In the genomic region with DNA sequence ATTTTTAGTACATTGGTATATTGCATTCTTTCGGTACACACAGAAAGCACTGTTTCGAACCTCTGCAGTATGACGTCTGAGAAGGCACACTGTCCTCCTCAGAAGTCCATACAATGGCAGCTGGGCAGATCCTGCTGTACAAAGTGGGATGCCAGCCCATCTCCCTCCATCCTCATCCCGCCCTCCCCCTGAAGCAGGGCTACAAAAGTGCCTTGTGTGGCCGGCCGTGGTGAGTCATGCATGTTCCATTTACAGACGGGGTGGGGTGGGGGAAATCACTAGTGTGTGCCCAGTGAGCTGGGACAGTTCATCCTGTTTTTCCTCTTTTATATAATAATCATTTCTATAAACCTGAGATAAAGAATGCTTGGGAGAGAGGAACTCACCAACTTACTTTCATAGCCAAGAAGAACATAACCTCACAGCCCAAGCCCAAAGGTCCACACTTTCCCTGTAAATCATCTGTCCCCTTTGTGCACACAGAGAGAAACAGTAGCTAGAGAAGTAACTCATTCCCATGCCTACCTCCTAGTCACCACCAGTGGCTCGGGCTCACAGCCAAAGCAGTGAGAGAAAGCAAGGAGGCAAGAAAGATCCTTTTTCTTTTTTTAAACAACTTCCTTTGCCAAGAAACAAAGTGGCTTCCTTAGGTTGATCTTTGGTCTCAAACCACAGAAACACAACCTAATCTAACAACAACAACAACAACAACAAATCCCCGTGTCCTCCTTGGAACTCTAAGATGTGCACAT, we compare ENCODE assay signal across 7 mouse cellular contexts. TPM values are rescaled to one million over a fixed set of nuclear protein-coding genes. Genes with fewer than 3 reads are reported as not detected.
DNase-seq lines count a peak whose midpoint lies in the region; ATAC-seq and TF ChIP-seq lines count a peak whose summit lies in the region.

No protein-coding gene starts in this region.

- 72% methylated on average over 9 of the region's 9 CpGs for WGBS in hindbrain, embryonic 15.5 days
- WGBS in hindbrain, embryonic 11.5 days, result 86% methylated on average over 9 of the region's 9 CpGs
- WGBS in heart, adult 2 months, result 33% methylated on average over 9 of the region's 9 CpGs
- 39% methylated on average over 9 of the region's 9 CpGs for WGBS in kidney, postnatal 0 days
- WGBS in midbrain, embryonic 16.5 days, result 76% methylated on average over 9 of the region's 9 CpGs

- H3K4me3 ChIP-seq in hindbrain, embryonic 15.5 days, result no peak overlapping the region
- no peak overlapping the region for H3K4me3 ChIP-seq in hindbrain, embryonic 11.5 days (ENCODE audit: low read depth, low read length)
- no peak overlapping the region for H3K4me3 ChIP-seq in heart, adult 2 months
- no peak overlapping the region for H3K4me3 ChIP-seq in kidney, postnatal 0 days (replicated peaks; ENCODE audit: low read depth, low read length)
- no peak overlapping the region for H3K4me3 ChIP-seq in midbrain, embryonic 16.5 days (ENCODE audit: low read depth, low read length)

- ATAC-seq in hindbrain, embryonic 15.5 days (ENCODE audit: low FRiP score, low read depth), result peak; percentile 78
- ATAC-seq in hindbrain, embryonic 11.5 days (ENCODE audit: low FRiP score), result no peak
- peak; percentile 90 for ATAC-seq in kidney, postnatal 0 days (replicated peaks; ENCODE audit: low FRiP score, low read depth)
- peak; percentile 50; the same call in 1 of the 2 replicates for ATAC-seq in midbrain, embryonic 16.5 days
- no peak for ATAC-seq in CD4-positive, CD25-positive, alpha-beta regulatory T cell, adult 4 months

- TF ChIP-seq EP300 in heart, adult 2 months (IDR thresholded peaks at IDR 0.05; ENCODE audit: insufficient read depth, low read depth, low read length), result no peak

- peaks cover 7% of the 10 kb centered on the region for H3K79me2 ChIP-seq in heart, adult 2 months (replicated peaks; ENCODE audit: control insufficient read depth, insufficient read depth, low read length)

- TF ChIP-seq CTCF in heart, adult 2 months (IDR thresholded peaks at IDR 0.05), result 0 out of 2 replicates have a peak, but pooled peaks have one; percentile 10
- TF ChIP-seq CTCF in kidney, postnatal 0 days (IDR thresholded peaks at IDR 0.05; ENCODE audit: low read depth), result no peak

- H3K4me1 ChIP-seq in hindbrain, embryonic 15.5 days (replicated peaks), result peaks cover 14% of the 10 kb centered on the region
- no peaks in the 10 kb centered on the region for H3K4me1 ChIP-seq in hindbrain, embryonic 11.5 days (replicated peaks; ENCODE audit: control insufficient read depth, insufficient read depth, low read length)
- peaks cover 9% of the 10 kb centered on the region for H3K4me1 ChIP-seq in heart, adult 2 months (ENCODE audit: control insufficient read depth, insufficient read depth, low read length)
- H3K4me1 ChIP-seq in kidney, postnatal 0 days (replicated peaks; ENCODE audit: insufficient read depth, low read length), result 0 out of 2 replicates have a peak, but pooled peaks cover 8% of the 10 kb centered on the region
- H3K4me1 ChIP-seq in midbrain, embryonic 16.5 days (ENCODE audit: control insufficient read depth, insufficient read depth, low read length), result peaks cover 2% of the 10 kb centered on the region; the same call in 1 of the 2 replicates

- peak overlapping the region; percentile 57 for H3K27ac ChIP-seq in hindbrain, embryonic 15.5 days (replicated peaks)
- no peak overlapping the region for H3K27ac ChIP-seq in hindbrain, embryonic 11.5 days (ENCODE audit: low read depth, low read length)
- H3K27ac ChIP-seq in heart, adult 2 months, result peak overlapping the region; percentile 68
- peak overlapping the region; percentile 81 for H3K27ac ChIP-seq in kidney, postnatal 0 days
- no peak overlapping the region for H3K27ac ChIP-seq in midbrain, embryonic 16.5 days (ENCODE audit: low read length)

- intact Hi-C loops in heart, adult 2 months (cut with DNase I), result no loop called here

- no peaks in the 10 kb centered on the region for H3K27me3 ChIP-seq in hindbrain, embryonic 15.5 days
- no peaks in the 10 kb centered on the region for H3K27me3 ChIP-seq in hindbrain, embryonic 11.5 days (ENCODE audit: control insufficient read depth, insufficient read depth, low read length)
- H3K27me3 ChIP-seq in heart, adult 2 months (ENCODE audit: control insufficient read depth, insufficient read depth, low read length), result no peaks in the 10 kb centered on the region
- no peaks in the 10 kb centered on the region for H3K27me3 ChIP-seq in kidney, postnatal 0 days (ENCODE audit: insufficient read depth, low read length)
- no peaks in the 10 kb centered on the region for H3K27me3 ChIP-seq in midbrain, embryonic 16.5 days (ENCODE audit: control insufficient read depth, insufficient read depth, low read depth, low read length)

- no peak overlapping the region for H3K9ac ChIP-seq in hindbrain, embryonic 15.5 days
- H3K9ac ChIP-seq in hindbrain, embryonic 11.5 days (ENCODE audit: low read depth, low read length), result no peak overlapping the region
- no peak overlapping the region; the same call in 1 of the 2 replicates for H3K9ac ChIP-seq in heart, adult 2 months (ENCODE audit: low read depth, low read length)
- no peak overlapping the region for H3K9ac ChIP-seq in kidney, postnatal 0 days (ENCODE audit: low read depth, low read length)
- H3K9ac ChIP-seq in midbrain, embryonic 16.5 days (ENCODE audit: low read depth, low read length), result no peak overlapping the region

- H3K9me3 ChIP-seq in hindbrain, embryonic 15.5 days, result no peaks in the 10 kb centered on the region
- no peaks in the 10 kb centered on the region for H3K9me3 ChIP-seq in hindbrain, embryonic 11.5 days (ENCODE audit: control insufficient read depth, low read length)
- no peaks in the 10 kb centered on the region for H3K9me3 ChIP-seq in kidney, postnatal 0 days (replicated peaks; ENCODE audit: low read length)
- H3K9me3 ChIP-seq in midbrain, embryonic 16.5 days (replicated peaks; ENCODE audit: control insufficient read depth, low read length, poor library complexity, severe bottlenecking), result no peaks in the 10 kb centered on the region

- no peak overlapping the region for H3K4me2 ChIP-seq in hindbrain, embryonic 15.5 days
- H3K4me2 ChIP-seq in hindbrain, embryonic 11.5 days (replicated peaks; ENCODE audit: low read depth, low read length), result no peak overlapping the region
- peak overlapping the region; percentile 25; the same call in 1 of the 2 replicates for H3K4me2 ChIP-seq in kidney, postnatal 0 days (ENCODE audit: low read length)
- no peak overlapping the region for H3K4me2 ChIP-seq in midbrain, embryonic 16.5 days (ENCODE audit: low read length)

- no peak for DNase-seq in hindbrain, embryonic 11.5 days (ENCODE audit: low spot score)
- peak; percentile 21 for DNase-seq in adrenal gland, postnatal 25 days
- DNase-seq in heart, adult 2 months, result peak in 1 of 2 experiments; percentile 29
- peak; percentile 70 for DNase-seq in kidney, postnatal 0 days (ENCODE audit: low spot score)

- TF ChIP-seq POLR2A in heart, adult 2 months (IDR thresholded peaks at IDR 0.05; ENCODE audit: insufficient read depth, low read depth, low read length), result no peak

- H3K36me3 ChIP-seq in hindbrain, embryonic 15.5 days, result no peaks in the 10 kb centered on the region
- no peaks in the 10 kb centered on the region for H3K36me3 ChIP-seq in hindbrain, embryonic 11.5 days (ENCODE audit: control insufficient read depth, insufficient read depth, low read length)
- H3K36me3 ChIP-seq in heart, adult 2 months (ENCODE audit: control insufficient read depth, insufficient read depth, low read length), result peaks cover 2% of the 10 kb centered on the region; the same call in 1 of the 2 replicates
- no peaks in the 10 kb centered on the region for H3K36me3 ChIP-seq in kidney, postnatal 0 days (ENCODE audit: insufficient read depth, low read length)
- H3K36me3 ChIP-seq in midbrain, embryonic 16.5 days (ENCODE audit: control insufficient read depth, insufficient read depth, low read length), result no peaks in the 10 kb centered on the region

RNA-seq across cellular contexts. Expression of a gene that starts 8.4 kb away (rescaled TPM):
- polyA plus RNA-seq in hindbrain, embryonic 15.5 days (2015; fragmentation: Nextera tagmentation; extraction: Ambion mirVana), result 7.1 and 7.8 TPM in 2 replicates
- polyA plus RNA-seq in hindbrain, embryonic 11.5 days (2014; fragmentation: Nextera tagmentation; extraction: Ambion mirVana), result 6.9 and 7.9 TPM in 2 replicates
- total RNA-seq in adrenal gland, postnatal 25 days (2021), result 7.7 and 8.6 TPM in 2 replicates
- 10 to 100 TPM; 12.2 to 28.1 TPM for total RNA-seq in heart, adult 2 months (2021)
- 4.2 and 7.1 TPM in 2 replicates for polyA plus RNA-seq in heart, adult 2 months (2012; rRNA removed)
- polyA plus RNA-seq in kidney, postnatal 0 days (2015; fragmentation: Nextera tagmentation; extraction: Ambion mirVana), result 4.3 and 4.4 TPM in 2 replicates
- polyA plus RNA-seq in midbrain, embryonic 16.5 days (2015; fragmentation: Nextera tagmentation; extraction: Ambion mirVana), result 6.4 and 6.9 TPM in 2 replicates
- under 1 TPM; 0.51 to 0.58 TPM for polyA plus RNA-seq in CD4-positive, CD25-positive, alpha-beta regulatory T cell, adult 4 months (2017; shearing (Covaris generic))

RNA-seq across cellular contexts. Expression of a gene that starts 31.9 kb away (rescaled TPM):
- 145 and 146 TPM in 2 replicates for polyA plus RNA-seq in hindbrain, embryonic 15.5 days (2015; fragmentation: Nextera tagmentation; extraction: Ambion mirVana)
- polyA plus RNA-seq in hindbrain, embryonic 11.5 days (2014; fragmentation: Nextera tagmentation; extraction: Ambion mirVana), result 210 and 215 TPM in 2 replicates
- total RNA-seq in adrenal gland, postnatal 25 days (2021), result 55.7 and 62.3 TPM in 2 replicates
- total RNA-seq in heart, adult 2 months (2021), result 10 to 100 TPM; 39.9 to 42.9 TPM
- polyA plus RNA-seq in heart, adult 2 months (2012; rRNA removed), result 8.9 and 20.6 TPM in 2 replicates
- polyA plus RNA-seq in kidney, postnatal 0 days (2015; fragmentation: Nextera tagmentation; extraction: Ambion mirVana), result 85.6 and 93.8 TPM in 2 replicates
- 148 and 157 TPM in 2 replicates for polyA plus RNA-seq in midbrain, embryonic 16.5 days (2015; fragmentation: Nextera tagmentation; extraction: Ambion mirVana)
- 100 to 1,000 TPM; 127 to 128 TPM for polyA plus RNA-seq in CD4-positive, CD25-positive, alpha-beta regulatory T cell, adult 4 months (2017; shearing (Covaris generic))

Comparison
In these comparisons a context has a peak if more than half of its experiments do, and no peak if none do; other contexts are left out.
1. ATAC-seq: peak in hindbrain, embryonic 15.5 days (single experiment), kidney, postnatal 0 days (single experiment) and midbrain, embryonic 16.5 days (single experiment); none in hindbrain, embryonic 11.5 days (single experiment) and CD4-positive, CD25-positive, alpha-beta regulatory T cell, adult 4 months (single experiment).
2. H3K27ac ChIP-seq: peak in hindbrain, embryonic 15.5 days (single experiment), heart, adult 2 months (single experiment) and kidney, postnatal 0 days (single experiment); none in hindbrain, embryonic 11.5 days (single experiment) and midbrain, embryonic 16.5 days (single experiment).